Mouse (Mus musculus): ENCODE measurements around the gene Tada2b. TPM values are rescaled to one million over a fixed set of nuclear protein-coding genes. Genes with fewer than 3 reads are reported as not detected.

Gene Tada2b
- polyA plus RNA-seq, 1 experiment from 2014 or later, result 1.5 TPM

DNA sequence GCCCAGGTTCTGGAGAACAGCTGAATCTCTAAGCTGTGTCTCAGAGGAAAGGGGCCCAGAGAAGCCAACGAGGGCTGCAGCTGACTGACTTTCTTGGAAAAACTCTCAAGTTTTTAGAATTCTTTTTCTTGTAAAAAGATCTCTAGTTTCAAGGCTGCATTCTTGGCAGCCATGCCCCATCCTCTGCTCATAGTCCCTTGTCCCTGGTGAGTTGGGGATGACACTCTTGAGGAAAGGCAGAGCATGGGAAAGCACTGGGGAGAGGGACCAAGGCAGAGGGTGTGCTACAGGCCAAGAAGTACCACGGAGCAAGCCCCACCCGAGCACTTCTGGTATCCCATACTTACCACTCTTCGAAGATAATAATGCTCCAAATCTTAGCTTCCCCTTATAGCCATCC lies 47.2 kb downstream of the Tada2b start:
- H3K27ac ChIP-seq (replicated peaks), result no peak overlapping the region
- no peak overlapping the region for H3K4me3 ChIP-seq (ENCODE audit: low read depth, low read length)
- no peak overlapping the region for H3K9ac ChIP-seq (ENCODE audit: low read length)
- no peaks in the 10 kb centered on the region for H3K27me3 ChIP-seq (ENCODE audit: control insufficient read depth, insufficient read depth, low read length)
- WGBS, result 64% methylated on average over 4 of the region's 4 CpGs
- ATAC-seq (ENCODE audit: low FRiP score, low TSS enrichment), result no peak
- H3K4me1 ChIP-seq (replicated peaks; ENCODE audit: control insufficient read depth, insufficient read depth), result no peaks in the 10 kb centered on the region
- H3K36me3 ChIP-seq (ENCODE audit: control insufficient read depth, insufficient read depth, low read length), result no peaks in the 10 kb centered on the region
- no peak overlapping the region for H3K4me2 ChIP-seq (replicated peaks; ENCODE audit: low read depth)
- no peak for DNase-seq (ENCODE audit: low spot score)
- H3K9me3 ChIP-seq (ENCODE audit: control insufficient read depth, low read length), result no peaks in the 10 kb centered on the region
- TF ChIP-seq EP300 (optimal IDR thresholded peaks at IDR 0.05), result no peak
- TF ChIP-seq CTCF (IDR thresholded peaks at IDR 0.05; ENCODE audit: low read depth), result no peak

DNA sequence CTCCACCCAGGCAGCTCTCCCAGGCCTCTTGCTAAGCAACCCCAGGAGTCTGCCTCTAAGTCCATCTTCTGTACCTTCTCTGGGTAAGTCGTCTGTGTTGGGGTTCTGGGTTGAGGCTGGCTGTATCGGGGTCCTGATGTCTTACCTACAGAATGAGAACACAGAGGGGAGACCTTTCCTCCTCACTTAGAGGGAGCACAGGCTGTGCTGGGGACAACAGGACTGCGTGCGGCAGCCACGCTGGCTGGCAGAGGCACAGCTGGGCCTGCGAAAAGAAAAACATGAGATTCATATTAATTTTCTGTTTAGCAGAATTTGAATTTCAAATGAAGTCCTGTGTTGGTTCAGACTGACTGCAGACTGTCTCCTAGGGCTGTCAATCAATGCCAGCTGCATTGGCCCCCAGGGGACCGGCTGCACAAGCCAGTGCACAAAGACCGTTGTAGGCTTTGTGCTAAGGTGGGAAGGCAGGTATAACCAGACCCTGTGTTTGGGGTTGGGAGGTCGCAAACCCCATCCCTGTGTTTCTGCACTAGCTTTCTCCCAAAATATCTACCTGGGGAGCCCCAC lies 49.6 kb downstream of the Tada2b start:
- Histone ChIP-seq H3K27ac (replicated peaks) (no peak overlapping the region), H3K9ac (ENCODE audit: low read length) (no peak overlapping the region), H3K4me2 (replicated peaks; ENCODE audit: low read depth) (no peak overlapping the region), H3K9me3 (ENCODE audit: control insufficient read depth, low read length) (no peaks in the 10 kb centered on the region), H3K36me3 (ENCODE audit: control insufficient read depth, insufficient read depth, low read length) (no peaks in the 10 kb centered on the region), H3K4me1 (replicated peaks; ENCODE audit: control insufficient read depth, insufficient read depth) (no peaks in the 10 kb centered on the region), H3K4me3 (ENCODE audit: low read depth, low read length) (no peak overlapping the region), H3K27me3 (ENCODE audit: control insufficient read depth, insufficient read depth, low read length) (no peaks in the 10 kb centered on the region)
- WGBS, result 76% methylated on average over 9 of the region's 9 CpGs
- TF ChIP-seq CTCF (IDR thresholded peaks at IDR 0.05; ENCODE audit: low read depth), result no peak
- TF ChIP-seq EP300 (optimal IDR thresholded peaks at IDR 0.05), result no peak
- DNase-seq (ENCODE audit: low spot score) (no peak), ATAC-seq (ENCODE audit: low FRiP score, low TSS enrichment) (no peak)

GRCm38 (mm10) chr5:36431711-36432110 lies 52.4 kb downstream of the Tada2b start:
- Histone ChIP-seq H3K4me2 (replicated peaks; ENCODE audit: low read depth) (no peak overlapping the region), H3K36me3 (ENCODE audit: control insufficient read depth, insufficient read depth, low read length) (no peaks in the 10 kb centered on the region), H3K4me3 (ENCODE audit: low read depth, low read length) (no peak overlapping the region), H3K4me1 (replicated peaks; ENCODE audit: control insufficient read depth, insufficient read depth) (no peaks in the 10 kb centered on the region), H3K9me3 (ENCODE audit: control insufficient read depth, low read length) (no peaks in the 10 kb centered on the region), H3K27ac (replicated peaks) (no peak overlapping the region), H3K27me3 (ENCODE audit: control insufficient read depth, insufficient read depth, low read length) (no peaks in the 10 kb centered on the region), H3K9ac (ENCODE audit: low read length) (no peak overlapping the region)
- no peak for TF ChIP-seq EP300 (optimal IDR thresholded peaks at IDR 0.05)
- no peak for TF ChIP-seq CTCF (IDR thresholded peaks at IDR 0.05; ENCODE audit: low read depth)
- ATAC-seq (ENCODE audit: low FRiP score, low TSS enrichment) (no peak), DNase-seq (ENCODE audit: low spot score) (no peak)
- whole genome bisulfite sequencing, result 51% methylated on average over 2 of the region's 2 CpGs

- WGBS, result 69% methylated on average over 3 of the region's 3 CpGs
- ATAC-seq (ENCODE audit: low FRiP score, low TSS enrichment), result no peak
- Histone ChIP-seq H3K9me3 (ENCODE audit: control insufficient read depth, low read length) (no peaks in the 10 kb centered on the region), H3K4me1 (replicated peaks; ENCODE audit: control insufficient read depth, insufficient read depth) (no peaks in the 10 kb centered on the region), H3K27ac (replicated peaks) (no peak overlapping the region), H3K9ac (ENCODE audit: low read length) (no peak overlapping the region), H3K36me3 (ENCODE audit: control insufficient read depth, insufficient read depth, low read length) (no peaks in the 10 kb centered on the region), H3K27me3 (ENCODE audit: control insufficient read depth, insufficient read depth, low read length) (no peaks in the 10 kb centered on the region), H3K4me3 (ENCODE audit: low read depth, low read length) (no peak overlapping the region), H3K4me2 (replicated peaks; ENCODE audit: low read depth) (no peak overlapping the region)
- TF ChIP-seq EP300 (optimal IDR thresholded peaks at IDR 0.05), result no peak
- no peak for TF ChIP-seq CTCF (IDR thresholded peaks at IDR 0.05; ENCODE audit: low read depth)
- DNase-seq (ENCODE audit: low spot score), result no peak
Measured at GRCm38 (mm10) chr5:36429551-36429950, 54.5 kb downstream of the Tada2b start.

GRCm38 (mm10) chr5:36427831-36428230 lies 56.3 kb downstream of the Tada2b start:
- H3K27me3 ChIP-seq (ENCODE audit: control insufficient read depth, insufficient read depth, low read length), result no peaks in the 10 kb centered on the region
- no peak for TF ChIP-seq EP300 (optimal IDR thresholded peaks at IDR 0.05)
- TF ChIP-seq CTCF (IDR thresholded peaks at IDR 0.05; ENCODE audit: low read depth), result no peak
- ATAC-seq (ENCODE audit: low FRiP score, low TSS enrichment) (no peak), DNase-seq (ENCODE audit: low spot score) (no peak)
- no peaks in the 10 kb centered on the region for H3K36me3 ChIP-seq (ENCODE audit: control insufficient read depth, insufficient read depth, low read length)
- no peaks in the 10 kb centered on the region for H3K4me1 ChIP-seq (replicated peaks; ENCODE audit: control insufficient read depth, insufficient read depth)
- H3K27ac ChIP-seq (replicated peaks), result no peak overlapping the region
- no peak overlapping the region for H3K4me3 ChIP-seq (ENCODE audit: low read depth, low read length)
- H3K4me2 ChIP-seq (replicated peaks; ENCODE audit: low read depth), result no peak overlapping the region
- H3K9me3 ChIP-seq (ENCODE audit: control insufficient read depth, low read length), result no peaks in the 10 kb centered on the region
- no peak overlapping the region for H3K9ac ChIP-seq (ENCODE audit: low read length)
- 19% methylated on average over 11 of the region's 11 CpGs for WGBS

DNA sequence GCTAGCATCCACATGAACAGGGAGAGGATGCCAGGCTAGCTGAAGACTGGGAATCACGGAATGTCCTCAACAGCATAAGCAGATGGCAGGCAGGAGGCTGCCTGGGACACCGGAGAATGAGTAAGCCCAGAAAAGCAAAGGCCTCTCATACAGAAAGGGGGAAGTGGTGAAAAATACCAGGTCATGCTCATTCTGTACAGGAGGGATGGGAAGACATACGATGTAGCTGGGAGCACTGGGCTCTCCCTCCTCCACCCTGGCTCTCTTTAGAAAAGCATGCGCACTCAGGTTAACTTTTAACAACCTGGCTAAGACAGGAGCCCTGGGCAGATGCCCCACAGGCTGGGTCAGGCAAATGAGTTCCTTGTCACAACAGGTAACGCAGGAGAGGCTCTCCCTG lies 57.7 kb downstream of the Tada2b start:
- WGBS, result 69% methylated on average over 5 of the region's 5 CpGs
- no peak overlapping the region for H3K9ac ChIP-seq (ENCODE audit: low read length)
- H3K9me3 ChIP-seq (ENCODE audit: control insufficient read depth, low read length), result no peaks in the 10 kb centered on the region
- no peak overlapping the region for H3K4me3 ChIP-seq (ENCODE audit: low read depth, low read length)
- DNase-seq (ENCODE audit: low spot score) (no peak), ATAC-seq (ENCODE audit: low FRiP score, low TSS enrichment) (no peak)
- H3K4me2 ChIP-seq (replicated peaks; ENCODE audit: low read depth), result no peak overlapping the region
- no peaks in the 10 kb centered on the region for H3K4me1 ChIP-seq (replicated peaks; ENCODE audit: control insufficient read depth, insufficient read depth)
- no peak overlapping the region for H3K27ac ChIP-seq (replicated peaks)
- TF ChIP-seq CTCF (IDR thresholded peaks at IDR 0.05; ENCODE audit: low read depth), result no peak
- TF ChIP-seq EP300 (optimal IDR thresholded peaks at IDR 0.05), result no peak
- H3K36me3 ChIP-seq (ENCODE audit: control insufficient read depth, insufficient read depth, low read length), result no peaks in the 10 kb centered on the region
- H3K27me3 ChIP-seq (ENCODE audit: control insufficient read depth, insufficient read depth, low read length), result no peaks in the 10 kb centered on the region
